Mouse (Mus musculus) testis, adult 2 months (tissue): Measurements from ENCODE around the gene Actg2.

Experiments used
- CTCF ChIP-seq: fragments of 200-500 bp; IDR thresholded peaks from 2 replicates; pipeline ENCODE4 v1.5.1; 2012; ENCODE audit warnings: low read depth, mild to moderate bottlenecking, inconsistent platforms, low read length, moderate library complexity; ENCODE audit not compliant: control insufficient read depth, insufficient read depth, insufficient replicate concordance
- POLR2A ChIP-seq: fragments of 200-500 bp; IDR thresholded peaks from 2 replicates; pipeline ENCODE4 v1.6.1; 2012; ENCODE audit warnings: low read depth, mild to moderate bottlenecking, inconsistent platforms, low read length, moderate library complexity; ENCODE audit not compliant: control insufficient read depth

DNA sequence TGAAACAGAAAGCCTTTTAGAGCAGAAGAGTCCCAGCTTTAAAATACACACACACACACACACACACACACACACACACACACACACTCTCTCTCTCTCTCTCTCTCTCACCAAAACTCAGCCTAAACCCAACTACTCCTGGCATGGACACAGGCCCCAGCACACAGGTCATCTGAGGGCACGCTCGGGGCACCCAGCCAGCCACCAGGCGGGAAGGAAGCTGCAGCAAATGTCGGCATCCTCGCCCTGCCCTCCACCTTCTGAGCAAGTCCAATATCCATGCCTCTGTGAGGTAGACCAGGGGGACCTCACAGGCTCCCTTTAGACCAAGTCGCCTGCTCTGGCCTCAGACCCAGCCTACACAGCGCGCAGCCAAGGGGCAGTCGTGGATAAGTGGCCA lies 62.8 kb downstream of the Actg2 start:
- TF ChIP-seq POLR2A (no peak), CTCF (no peak)
